Mouse (Mus musculus): ENCODE measurements around the gene Acadvl.

DNA sequence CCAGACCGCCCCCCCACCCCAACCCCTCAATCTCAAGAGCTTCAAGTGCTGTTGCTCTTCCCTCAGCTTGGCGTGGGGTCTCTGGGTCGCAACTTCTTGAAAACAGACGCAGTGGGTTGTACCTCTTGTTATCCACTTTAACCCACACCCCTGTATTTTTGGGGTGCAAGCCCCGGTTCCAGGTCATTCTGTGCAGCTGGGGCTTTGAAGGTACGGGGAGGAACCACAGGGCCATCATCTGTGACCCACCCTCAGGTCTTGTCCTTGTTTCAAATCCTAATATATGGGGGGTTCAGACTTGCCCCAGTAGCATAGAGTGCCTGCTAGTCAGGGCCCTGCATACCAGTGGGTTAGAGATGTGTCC, 8.9 kb upstream of the Acadvl start:
- no peak for TF ChIP-seq EP300 (IDR thresholded peaks at IDR 0.05; ENCODE audit: low read depth)
- TF ChIP-seq CTCF (IDR thresholded peaks at IDR 0.05; ENCODE audit: low read depth), result no peak
